Mouse (Mus musculus) thymus, postnatal 4 days (tissue): ENCODE measurements around the gene Ostf1.

Source experiments
- DNase-seq: peaks from one replicate; pipeline ENCODE4 v3.0.0; 2021

The Ostf1 gene

GRCm38 (mm10) chr19:18631644-18632219, at the start of gene Ostf1, which contains the start of gene Nmrk1:
Gene Ostf1, minus strand, starts transcription at chr19:18631823.
Gene Nmrk1, plus strand, starts transcription at chr19:18631950.
- peak; percentile 96 for DNase-seq

GRCm38 (mm10) chr19:18673116-18673515, 41.5 kb upstream of the Ostf1 start:
- no peak for DNase-seq

- no peak for DNase-seq
Measured at GRCm38 (mm10) chr19:18672498-18672897, 40.9 kb upstream of the Ostf1 start.

GRCm38 (mm10) chr19:18671056-18671741, 39.6 kb upstream of the Ostf1 start:
- peak; percentile 74 for DNase-seq

- DNase-seq, result peak; percentile 99
Measured at GRCm38 (mm10) chr19:18670608-18671007, 39.0 kb upstream of the Ostf1 start, which contains the start of gene Carnmt1. Gene Carnmt1, plus strand, starts transcription at chr19:18670764.

GRCm38 (mm10) chr19:18669551-18669950, 37.9 kb upstream of the Ostf1 start:
- no peak for DNase-seq

GRCm38 (mm10) chr19:18666966-18667365, 35.3 kb upstream of the Ostf1 start:
- DNase-seq, result no peak

- no peak for DNase-seq
Measured at GRCm38 (mm10) chr19:18663904-18664303, 32.3 kb upstream of the Ostf1 start.

- DNase-seq, result no peak
Measured at GRCm38 (mm10) chr19:18661683-18662082, 30.1 kb upstream of the Ostf1 start.

GRCm38 (mm10) chr19:18660466-18660865, 28.8 kb upstream of the Ostf1 start:
- DNase-seq, result no peak

GRCm38 (mm10) chr19:18659349-18659748, 27.7 kb upstream of the Ostf1 start:
- no peak for DNase-seq

- no peak for DNase-seq
Measured at GRCm38 (mm10) chr19:18658473-18658872, 26.9 kb upstream of the Ostf1 start.

GRCm38 (mm10) chr19:18655999-18656398, 24.4 kb upstream of the Ostf1 start:
- no peak for DNase-seq

GRCm38 (mm10) chr19:18654984-18655383, 23.4 kb upstream of the Ostf1 start:
- DNase-seq, result no peak

GRCm38 (mm10) chr19:18654330-18654729, 22.7 kb upstream of the Ostf1 start:
- DNase-seq, result no peak

GRCm38 (mm10) chr19:18653058-18653457, 21.4 kb upstream of the Ostf1 start:
- DNase-seq, result no peak

- no peak for DNase-seq
Measured at GRCm38 (mm10) chr19:18652592-18652991, 21.0 kb upstream of the Ostf1 start.

- DNase-seq, result no peak
Measured at GRCm38 (mm10) chr19:18650473-18650872, 18.9 kb upstream of the Ostf1 start.

GRCm38 (mm10) chr19:18649955-18650354, 18.3 kb upstream of the Ostf1 start:
- no peak for DNase-seq

GRCm38 (mm10) chr19:18648558-18648945, 16.9 kb upstream of the Ostf1 start:
- DNase-seq, result no peak

- DNase-seq, result no peak
Measured at GRCm38 (mm10) chr19:18647775-18648557, 16.3 kb upstream of the Ostf1 start.

GRCm38 (mm10) chr19:18646853-18647420, 15.3 kb upstream of the Ostf1 start:
- no peak for DNase-seq

- no peak for DNase-seq
Measured at GRCm38 (mm10) chr19:18646397-18646796, 14.8 kb upstream of the Ostf1 start.
